Mouse (Mus musculus): ENCODE measurements at regions not wholly inside any gene's neighbourhood (a gene's known extent, or its start where the extent isn't known, plus 50 kb on each side); places are given as distances from the start of the nearest gene placed in this dataset.
A peak's percentile ranks its signal among the peaks of the same experiment; 100 is the strongest.

DNA sequence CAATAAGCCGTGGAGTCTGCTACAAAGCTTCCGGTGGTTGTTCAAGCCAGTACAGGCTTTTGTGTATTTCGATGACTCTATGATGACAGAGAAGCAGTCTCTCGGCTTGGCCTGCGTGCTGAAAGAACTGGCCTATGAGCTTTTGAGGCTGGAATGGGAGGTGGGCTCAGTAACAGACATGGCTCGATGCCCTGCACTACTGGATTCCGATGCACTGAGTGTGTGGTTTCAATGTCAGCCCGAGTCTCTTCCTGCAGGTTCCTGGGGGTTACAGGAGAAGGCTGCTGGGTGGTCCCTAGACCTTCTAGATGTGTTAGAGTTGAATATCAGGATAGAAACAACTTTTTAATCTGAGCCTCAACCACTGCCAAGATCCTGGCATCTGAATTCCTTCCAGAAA lies 53.2 kb downstream of the Gm815 start:
- ATAC-seq (replicated peaks; ENCODE audit: poor library complexity): no peak

GRCm38 (mm10) chr19:26944006-26944405 lies 58.3 kb downstream of the Gm815 start:
- no peak for ATAC-seq (replicated peaks; ENCODE audit: poor library complexity)

DNA sequence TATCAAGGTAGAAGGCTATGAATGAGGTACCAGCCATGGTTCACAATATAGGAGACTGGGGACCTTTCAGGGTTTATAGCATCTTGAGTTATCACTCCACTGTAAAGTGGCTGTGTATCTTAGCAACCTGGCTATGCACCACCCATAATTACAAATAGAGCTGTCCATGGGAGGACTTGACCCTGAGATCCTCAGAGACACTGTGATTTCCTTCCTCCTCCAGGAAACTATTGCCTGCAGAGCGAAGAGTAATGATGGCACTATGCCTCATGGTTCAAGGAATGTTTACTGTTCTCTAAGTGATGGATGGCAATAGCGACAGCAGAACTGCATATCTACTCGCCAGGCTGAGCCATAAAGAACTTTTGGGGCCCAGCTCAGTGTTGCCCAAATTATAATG lies 60.9 kb downstream of the Gm815 start:
- no peak for ATAC-seq (replicated peaks; ENCODE audit: poor library complexity)

DNA sequence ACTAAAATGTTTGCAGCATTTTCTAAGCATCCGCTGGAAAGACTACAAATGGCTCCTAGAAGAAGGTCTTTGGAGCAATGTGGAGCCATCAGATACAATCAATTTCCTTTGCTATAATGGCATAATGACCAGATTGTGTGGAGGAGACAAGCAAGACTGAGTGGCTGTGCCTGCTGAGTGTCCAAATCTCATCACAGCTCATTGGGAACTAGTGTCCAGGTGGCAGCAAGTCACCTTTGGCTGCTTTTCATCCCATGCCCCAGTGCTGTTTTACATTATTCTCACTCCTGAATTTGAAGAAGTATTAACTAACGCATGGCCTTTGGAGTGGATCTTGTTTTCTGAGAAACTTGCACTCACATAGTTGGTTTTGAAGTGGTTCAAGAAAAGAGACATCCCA lies 62.8 kb downstream of the Gm815 start:
- ATAC-seq (replicated peaks; ENCODE audit: poor library complexity): no peak

- ATAC-seq (replicated peaks; ENCODE audit: poor library complexity): no peak
Observed at GRCm38 (mm10) chr19:26949153-26949552, 63.5 kb downstream of the Gm815 start.

- no peak for ATAC-seq (replicated peaks; ENCODE audit: poor library complexity)
Observed at GRCm38 (mm10) chr19:26953348-26953747, 67.7 kb downstream of the Gm815 start.

DNA sequence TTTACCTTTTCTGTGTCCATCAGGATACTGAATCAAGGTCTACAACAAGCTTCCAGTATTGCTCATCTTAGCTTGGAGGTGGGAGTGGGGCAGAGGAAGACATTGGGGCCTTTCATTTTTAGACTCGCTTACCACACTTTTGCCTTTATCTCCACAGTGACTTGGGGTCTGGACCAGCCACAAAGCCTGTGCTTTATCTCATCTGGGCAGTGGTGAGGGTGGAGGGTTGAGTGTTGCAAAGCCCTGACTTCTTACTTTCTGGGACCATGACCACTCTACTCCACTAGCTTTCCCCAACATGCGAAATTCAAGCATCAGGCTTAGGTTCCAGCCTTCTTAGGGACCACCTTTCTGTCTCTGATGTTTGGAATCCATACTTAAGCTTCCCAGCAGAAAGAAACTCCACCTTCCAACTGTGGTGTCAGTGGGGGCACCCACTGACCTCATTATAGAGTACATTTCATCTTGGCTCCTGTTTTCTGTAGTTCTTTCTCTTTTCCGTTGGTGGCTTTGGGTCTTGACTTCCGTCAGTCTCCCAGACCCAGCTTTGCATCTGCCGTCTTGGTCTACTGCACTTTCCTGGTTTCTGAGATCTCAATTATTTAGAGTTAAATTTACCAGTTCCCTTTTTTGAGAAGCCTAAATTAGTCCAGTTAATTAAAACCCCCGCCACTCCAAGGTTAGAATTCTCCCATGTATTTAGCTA lies 80.5 kb downstream of the Gm815 start:
- peak; percentile 72 for ATAC-seq (replicated peaks; ENCODE audit: poor library complexity)

DNA sequence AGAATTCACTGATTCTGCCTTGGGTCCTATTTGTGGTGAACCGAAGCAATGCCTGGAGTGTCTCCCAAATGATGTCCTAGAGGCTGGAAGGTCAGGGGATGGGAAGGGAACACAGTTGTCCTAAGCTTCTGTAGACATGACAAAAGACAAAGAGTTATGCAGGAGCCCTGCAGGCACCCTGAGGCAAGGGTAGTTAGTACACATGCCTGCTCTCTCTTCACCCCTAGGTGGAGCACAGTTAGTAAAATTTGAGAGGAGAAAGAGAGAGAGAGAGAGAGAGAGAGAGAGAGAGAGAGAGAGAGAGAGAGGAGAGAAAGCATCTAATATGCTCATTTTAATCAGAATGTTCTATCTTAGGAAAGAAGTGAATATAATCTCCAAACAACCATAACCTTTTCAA lies 87.4 kb downstream of the Gm815 start:
- peak; percentile 52; the same call in 1 of the 2 replicates for ATAC-seq (replicated peaks; ENCODE audit: poor library complexity)

DNA sequence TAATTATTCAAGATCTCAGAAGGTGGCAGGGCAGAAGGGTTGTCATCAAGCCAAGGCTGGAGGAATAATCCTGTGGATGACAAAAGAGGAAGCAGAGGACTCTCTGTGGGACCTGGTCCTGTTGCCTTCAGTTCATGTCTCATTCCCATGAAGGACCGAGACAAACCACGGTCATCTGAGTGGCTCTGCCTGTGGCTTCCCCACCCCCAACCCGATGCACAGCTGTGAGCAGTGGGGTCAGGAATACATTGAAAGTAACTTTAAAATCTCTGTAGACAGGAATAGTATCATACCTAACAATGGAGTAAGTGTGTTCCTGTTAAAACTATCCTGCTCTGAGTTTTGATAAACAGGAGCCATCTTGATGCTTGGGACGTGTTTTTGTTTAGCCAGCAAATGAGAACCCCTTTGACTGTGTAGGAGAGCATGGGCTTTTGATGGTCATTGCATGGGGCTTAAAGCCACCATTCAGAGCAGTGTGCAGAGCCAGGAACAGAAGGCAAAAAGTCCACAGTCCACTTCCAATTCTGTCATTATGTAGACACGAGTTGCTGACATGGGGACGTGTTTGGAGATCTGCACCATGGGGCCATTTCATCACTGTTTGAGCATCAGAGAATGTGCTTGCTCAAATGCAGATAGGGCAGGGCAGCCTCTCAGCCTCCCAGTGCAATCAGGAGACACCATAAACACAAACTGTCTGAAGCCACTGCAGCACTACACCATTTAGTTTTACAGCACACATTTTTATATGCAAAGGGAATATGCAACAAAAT lies 88.3 kb downstream of the Gm815 start:
- no peak for ATAC-seq (replicated peaks; ENCODE audit: poor library complexity)

- no peak for ATAC-seq (replicated peaks; ENCODE audit: poor library complexity)
Observed at GRCm38 (mm10) chr19:26974576-26975204, 89.0 kb downstream of the Gm815 start.

DNA sequence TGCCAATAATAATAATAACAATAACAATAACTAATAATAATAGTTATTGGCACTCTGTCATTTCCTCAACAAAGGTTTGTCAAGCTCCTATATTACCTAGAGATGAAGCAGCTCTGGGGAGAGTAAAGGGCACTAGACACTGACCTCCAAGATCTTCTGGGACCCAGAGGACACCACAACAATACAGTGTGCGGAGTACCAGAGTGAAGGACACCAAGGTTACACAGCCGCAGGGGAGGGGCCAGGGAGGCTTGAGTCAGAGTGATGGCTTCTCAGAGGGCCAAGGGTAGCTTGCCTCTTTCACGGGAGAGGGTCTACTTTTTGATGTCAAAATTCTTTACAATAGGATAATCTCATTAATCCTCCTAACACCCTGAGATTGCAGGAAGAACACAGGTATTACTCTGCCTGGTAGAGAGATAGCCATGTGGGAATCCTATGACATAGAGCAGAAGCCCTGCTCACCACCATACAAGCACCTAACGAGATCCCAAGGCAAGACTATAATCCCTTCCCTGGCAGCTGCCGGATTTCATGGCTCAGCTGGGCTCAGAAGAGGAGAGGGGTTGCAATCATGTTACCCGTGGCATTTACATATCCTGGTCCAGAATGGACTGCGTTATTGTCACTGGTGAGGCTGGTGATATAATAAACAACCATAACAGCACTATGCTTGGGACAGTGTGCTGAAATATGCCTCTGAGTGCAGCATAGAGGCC lies 91.1 kb downstream of the Gm815 start:
- no peak for ATAC-seq (replicated peaks; ENCODE audit: poor library complexity)

- no peak for ATAC-seq (replicated peaks; ENCODE audit: poor library complexity)
Observed at GRCm38 (mm10) chr19:26977887-26978639, 92.4 kb downstream of the Gm815 start.

GRCm38 (mm10) chr19:26978640-26979007 lies 92.9 kb downstream of the Gm815 start:
- ATAC-seq (replicated peaks; ENCODE audit: poor library complexity): 0 out of 2 replicates have a peak, but pooled peaks have one; percentile 44

- no peak for ATAC-seq (replicated peaks; ENCODE audit: poor library complexity)
Observed at GRCm38 (mm10) chr19:26979322-26979721, 93.6 kb downstream of the Gm815 start.

- ATAC-seq (replicated peaks; ENCODE audit: poor library complexity): peak; percentile 29; the same call in 1 of the 2 replicates
Observed at GRCm38 (mm10) chr19:26986672-26987071, 101.0 kb downstream of the Gm815 start.

GRCm38 (mm10) chr19:26987197-26987596 lies 101.5 kb downstream of the Gm815 start:
- ATAC-seq (replicated peaks; ENCODE audit: poor library complexity): 0 out of 2 replicates have a peak, but pooled peaks have one; percentile 14

GRCm38 (mm10) chr19:26987909-26988456 lies 102.3 kb downstream of the Gm815 start:
- no peak for ATAC-seq (replicated peaks; ENCODE audit: poor library complexity)

- no peak for ATAC-seq (replicated peaks; ENCODE audit: poor library complexity)
Observed at GRCm38 (mm10) chr19:26994586-26995352, 109.1 kb downstream of the Gm815 start.

DNA sequence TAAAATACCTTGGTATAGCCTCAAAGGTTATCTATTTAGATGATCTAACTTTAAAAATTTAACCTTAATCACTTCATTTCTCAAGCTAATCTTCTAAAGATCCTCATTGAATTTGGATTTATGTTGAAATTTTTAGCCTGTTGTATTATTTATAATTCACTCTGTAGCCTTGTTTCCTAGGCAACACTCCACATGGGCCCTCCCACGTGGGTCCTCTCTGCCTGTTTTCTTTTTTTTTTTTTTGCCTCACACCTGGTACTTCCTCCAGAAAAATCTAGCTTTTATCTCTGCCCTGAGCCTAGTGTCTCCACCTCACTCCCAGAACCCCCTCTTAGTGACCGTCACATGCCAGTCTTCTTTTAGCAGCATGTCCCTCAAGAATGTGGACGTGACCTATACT lies 113.9 kb downstream of the Gm815 start:
- no peak for ATAC-seq (replicated peaks; ENCODE audit: poor library complexity)

All from megakaryocyte progenitor cell, adult 5-6 weeks (primary cell).